Mouse (Mus musculus) lung, postnatal 0 days (tissue): ENCODE results near the gene Aldh6a1. TPM values are rescaled to one million over a fixed set of nuclear protein-coding genes. Genes with fewer than 3 reads are reported as not detected.
A peak's percentile ranks its signal among the peaks of the same experiment; 100 is the strongest.

Experiments
- ATAC-seq: fragments of 200-750 bp; cut with Nextera tagmentation; 2 replicates; pipeline ENCODE4 v1.8.0; 2017; ENCODE audit warnings: moderate library complexity
- DNase-seq: peaks from one replicate; pipeline ENCODE4 v3.0.0-alpha.2; 2016; ENCODE audit warnings: low spot score
- H3K27ac ChIP-seq: fragments of 300-500 bp; sonication (generic); 2 replicates; pipeline ENCODE4 v1.5.1; 2014; ENCODE audit warnings: antibody characterized with exemption, mild to moderate bottlenecking, low read length, mixed read lengths
- H3K27me3 ChIP-seq: fragments of 300-500 bp; sonication (generic); replicated peaks from 2 replicates; pipeline ENCODE4 v1.6.1; 2014; ENCODE audit warnings: low read length, mixed read lengths; ENCODE audit not compliant: insufficient read depth
- H3K36me3 ChIP-seq: fragments of 300-500 bp; sonication (generic); 2 replicates; pipeline ENCODE4 v1.6.1; 2014; ENCODE audit warnings: low read length, mixed read lengths; ENCODE audit not compliant: insufficient read depth
- H3K4me1 ChIP-seq: fragments of 300-500 bp; sonication (generic); 2 replicates; pipeline ENCODE4 v1.6.1; 2014; ENCODE audit warnings: antibody characterized with exemption, low read depth, low read length, mixed read lengths; ENCODE audit not compliant: insufficient read depth
- H3K4me2 ChIP-seq: fragments of 300-500 bp; sonication (generic); replicated peaks from 2 replicates; pipeline ENCODE4 v1.6.1; 2014; ENCODE audit warnings: low read depth, mild to moderate bottlenecking, low read length, moderate library complexity, mixed read lengths
- H3K4me3 ChIP-seq: fragments of 300-500 bp; sonication (generic); 2 replicates; pipeline ENCODE4 v1.5.1; 2014; ENCODE audit warnings: low read depth, low read length
- H3K9ac ChIP-seq: fragments of 300-500 bp; sonication (generic); replicated peaks from 2 replicates; pipeline ENCODE4 v1.6.1; 2014; ENCODE audit warnings: low read depth, mild to moderate bottlenecking
- H3K9me3 ChIP-seq: fragments of 300-500 bp; sonication (generic); 2 replicates; pipeline ENCODE4 v1.6.1; 2016; ENCODE audit warnings: low read length, mixed read lengths
- CTCF ChIP-seq: IDR thresholded peaks from 2 replicates; pipeline ENCODE4 v1.5.1; 2016; ENCODE audit warnings: antibody characterized with exemption, mild to moderate bottlenecking
- EP300 ChIP-seq: IDR thresholded peaks from 2 replicates; pipeline ENCODE4 v1.6.1; 2016; ENCODE audit warnings: antibody characterized with exemption, mild to moderate bottlenecking, control low read depth
- WGBS: fragments of 180-500 bp; shearing (Covaris S2); extraction: QIAGEN DNeasy Blood & Tissue Kit; methylation state at CpG from one replicate; pipeline ENCODE4 v1.1.7; 2014; 5-methylcytosine and 5-hydroxymethylcytosine counted together
- polyA plus RNA-seq: library from polyadenylated mRNA; unstranded; fragments of >200 nt; fragmentation: Nextera tagmentation; extraction: Ambion mirVana; gene quantifications from 2 replicates; pipeline ENCODE4 v1.2.1, GENCODE M21; 2015

Gene Aldh6a1
- polyA plus RNA-seq, 1 experiment from 2014 or later, result 52.1 TPM

DNA sequence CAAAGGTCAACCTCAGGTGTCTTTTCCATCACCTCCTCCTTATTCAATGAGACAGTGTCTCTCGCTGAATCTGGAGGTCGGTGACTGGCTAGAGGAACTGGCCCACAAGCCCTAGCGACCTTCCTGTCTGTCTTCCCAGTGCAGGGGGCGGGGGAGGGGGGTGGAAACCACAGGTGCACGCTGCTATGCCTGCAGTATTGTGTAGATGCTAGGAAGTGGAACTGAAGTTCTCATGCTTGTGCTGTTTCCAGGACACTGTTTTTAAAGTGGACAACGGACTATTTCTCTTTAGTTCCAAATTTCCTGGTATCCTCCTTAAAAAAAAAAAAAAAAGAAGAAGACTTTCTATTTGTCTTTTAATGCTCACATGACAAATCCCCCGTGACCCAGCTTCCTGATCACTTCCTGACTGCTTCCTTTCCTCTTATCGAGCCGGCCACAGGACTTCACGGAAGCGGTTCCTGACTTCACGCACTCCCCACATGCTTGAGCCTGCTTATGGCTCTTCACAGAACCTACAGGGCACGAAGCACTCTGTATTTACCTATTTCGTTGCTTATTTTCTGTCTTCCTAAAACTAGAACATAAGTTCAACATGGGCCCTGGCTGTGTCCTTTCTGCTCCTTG lies 61.9 kb downstream of the Aldh6a1 start:
- no peak for TF ChIP-seq EP300
- no peak for TF ChIP-seq CTCF
- H3K9me3 ChIP-seq, result no peaks in the 10 kb centered on the region
- no peak overlapping the region for H3K9ac ChIP-seq
- WGBS, result 47% methylated on average over 14 of the region's 14 CpGs
- H3K4me1 ChIP-seq, result no peaks in the 10 kb centered on the region
- H3K4me3 ChIP-seq, result no peak overlapping the region
- H3K4me2 ChIP-seq, result peak overlapping the region; percentile 21; the same call in 1 of the 2 replicates
- ATAC-seq, result no peak
- H3K27ac ChIP-seq, result no peak overlapping the region
- no peaks in the 10 kb centered on the region for H3K27me3 ChIP-seq
- peak; percentile 42 for DNase-seq
- no peaks in the 10 kb centered on the region for H3K36me3 ChIP-seq

GRCm38 (mm10) chr12:84388097-84388496 lies 62.7 kb downstream of the Aldh6a1 start:
- H3K4me2 ChIP-seq, result no peak overlapping the region
- no peak; the same call in 1 of the 2 replicates for ATAC-seq
- no peak overlapping the region for H3K27ac ChIP-seq
- no peaks in the 10 kb centered on the region for H3K4me1 ChIP-seq
- no peaks in the 10 kb centered on the region for H3K9me3 ChIP-seq
- no peaks in the 10 kb centered on the region for H3K36me3 ChIP-seq
- TF ChIP-seq CTCF (no peak), EP300 (no peak)
- H3K4me3 ChIP-seq, result no peak overlapping the region
- no peak for DNase-seq
- no peaks in the 10 kb centered on the region for H3K27me3 ChIP-seq
- 81% methylated on average over 8 of the region's 8 CpGs for WGBS
- no peak overlapping the region for H3K9ac ChIP-seq

GRCm38 (mm10) chr12:84385408-84385807 lies 65.4 kb downstream of the Aldh6a1 start:
- H3K9me3 ChIP-seq, result no peaks in the 10 kb centered on the region
- peak overlapping the region; percentile 68 for H3K27ac ChIP-seq
- H3K27me3 ChIP-seq, result no peaks in the 10 kb centered on the region
- no peak for ATAC-seq
- H3K4me3 ChIP-seq, result no peak overlapping the region
- no peak overlapping the region for H3K4me2 ChIP-seq
- no peaks in the 10 kb centered on the region for H3K36me3 ChIP-seq
- DNase-seq, result no peak
- WGBS, result 73% methylated on average over 4 of the region's 4 CpGs
- H3K9ac ChIP-seq, result no peak overlapping the region
- no peaks in the 10 kb centered on the region for H3K4me1 ChIP-seq
- TF ChIP-seq CTCF (no peak), EP300 (no peak)

DNA sequence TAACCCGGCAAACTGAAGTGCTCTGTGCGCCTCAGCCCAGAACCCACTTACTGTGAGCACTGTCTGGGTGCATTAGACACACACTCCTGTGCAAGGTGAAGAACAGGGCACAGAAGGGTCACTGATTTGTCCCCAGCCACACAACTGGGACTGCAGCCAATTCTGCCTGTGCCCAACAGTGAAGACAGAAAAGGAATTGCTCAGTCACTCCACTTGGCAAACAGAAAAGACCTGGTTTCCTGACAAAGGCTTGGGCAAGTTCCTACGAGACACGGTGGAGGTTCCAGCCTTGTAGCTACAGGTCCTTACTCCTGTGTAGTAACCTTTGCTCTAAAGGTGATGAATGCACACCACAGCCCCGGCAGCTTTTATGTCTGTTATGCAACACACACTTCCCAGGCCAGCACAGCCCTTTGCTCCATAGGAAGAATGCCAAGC lies 66.1 kb downstream of the Aldh6a1 start:
- no peak overlapping the region for H3K4me2 ChIP-seq
- peak overlapping the region; percentile 68; the same call in 1 of the 2 replicates for H3K27ac ChIP-seq
- no peaks in the 10 kb centered on the region for H3K36me3 ChIP-seq
- H3K27me3 ChIP-seq, result no peaks in the 10 kb centered on the region
- WGBS, result 34% methylated on average over 5 of the region's 5 CpGs
- no peaks in the 10 kb centered on the region for H3K9me3 ChIP-seq
- H3K4me3 ChIP-seq, result no peak overlapping the region
- ATAC-seq (peak; percentile 86), DNase-seq (peak; percentile 84)
- no peak overlapping the region for H3K9ac ChIP-seq
- H3K4me1 ChIP-seq, result no peaks in the 10 kb centered on the region
- TF ChIP-seq CTCF, result no peak
- peak; percentile 55; the same call in 1 of the 2 replicates for TF ChIP-seq EP300

- H3K27ac ChIP-seq, result no peak overlapping the region
- WGBS, result 77% methylated on average over 4 of the region's 4 CpGs
- H3K4me1 ChIP-seq, result no peaks in the 10 kb centered on the region
- H3K36me3 ChIP-seq, result no peaks in the 10 kb centered on the region
- no peaks in the 10 kb centered on the region for H3K9me3 ChIP-seq
- H3K27me3 ChIP-seq, result no peaks in the 10 kb centered on the region
- no peak overlapping the region for H3K4me2 ChIP-seq
- no peak for TF ChIP-seq CTCF
- no peak for TF ChIP-seq EP300
- DNase-seq (no peak), ATAC-seq (no peak)
- H3K9ac ChIP-seq, result no peak overlapping the region
- H3K4me3 ChIP-seq, result no peak overlapping the region
Observed at GRCm38 (mm10) chr12:84382369-84382768, 68.4 kb downstream of the Aldh6a1 start.

Other genes starting within 250 kb of the Aldh6a1 start
- gene Elmsan1, start 232.1 kb downstream of the Aldh6a1 start, polyA plus RNA-seq, result 5.9 and 6.7 TPM in 2 replicates
- 26.3 and 28.0 TPM in 2 replicates for gene Ptgr2, start 165.8 kb downstream of the Aldh6a1 start, polyA plus RNA-seq
- 44.9 and 49.0 TPM in 2 replicates for gene Zfp410, start 134.2 kb downstream of the Aldh6a1 start, polyA plus RNA-seq
- gene Coq6, start 89.3 kb downstream of the Aldh6a1 start, polyA plus RNA-seq, result 20.7 and 21.2 TPM in 2 replicates
- 2.4 and 3.1 TPM in 2 replicates for gene Fam161b, start 89.2 kb downstream of the Aldh6a1 start, polyA plus RNA-seq
- 10.8 TPM in 2 replicates for gene Entpd5, start 42.0 kb downstream of the Aldh6a1 start, polyA plus RNA-seq
- gene Bbof1, start 41.9 kb downstream of the Aldh6a1 start, polyA plus RNA-seq, result 2.8 TPM in 2 replicates
- 22.9 and 23.0 TPM in 2 replicates for gene Rnf113a2, start 33.8 kb downstream of the Aldh6a1 start, polyA plus RNA-seq
- 18.2 and 18.5 TPM in 2 replicates for gene Lin52, start 418 bp upstream of the Aldh6a1 start, polyA plus RNA-seq
- not detected in 2 replicates for gene Vsx2, start 118.8 kb upstream of the Aldh6a1 start, polyA plus RNA-seq
- 9.2 and 10.5 TPM in 2 replicates for gene Abcd4, start 166.4 kb upstream of the Aldh6a1 start, polyA plus RNA-seq
- not detected in 2 replicates for gene Vrtn, start 190.0 kb upstream of the Aldh6a1 start, polyA plus RNA-seq
- gene Syndig1l, start 247.8 kb upstream of the Aldh6a1 start, polyA plus RNA-seq, result not detected in 2 replicates